Mouse (Mus musculus) hindbrain, embryonic 13.5 days (tissue): ENCODE results near the gene Tmem160. TPM values are rescaled to one million over a fixed set of nuclear protein-coding genes. Genes with fewer than 3 reads are reported as not detected.

Source experiments
- ATAC-seq: fragments of 200-750 bp; cut with Nextera tagmentation; 2 replicates; pipeline ENCODE4 v1.8.0; 2017; ENCODE audit warnings: moderate TSS enrichment; ENCODE audit not compliant: low FRiP score
- H3K27ac ChIP-seq: fragments of 300-500 bp; sonication (generic); 2 replicates; pipeline ENCODE4 v1.5.1; 2015; ENCODE audit warnings: inconsistent platforms, mild to moderate bottlenecking, moderate library complexity
- H3K27me3 ChIP-seq: fragments of 300-500 bp; sonication (generic); 2 replicates; pipeline ENCODE4 v1.6.1; 2015; ENCODE audit warnings: mild to moderate bottlenecking, inconsistent platforms
- H3K36me3 ChIP-seq: fragments of 300-500 bp; sonication (generic); 2 replicates; pipeline ENCODE4 v1.6.1; 2015; ENCODE audit warnings: mild to moderate bottlenecking, inconsistent platforms
- H3K4me1 ChIP-seq: fragments of 300-500 bp; sonication (generic); replicated peaks from 2 replicates; pipeline ENCODE4 v1.6.1; 2015; ENCODE audit warnings: inconsistent platforms
- H3K4me2 ChIP-seq: fragments of 300-500 bp; sonication (generic); 2 replicates; pipeline ENCODE4 v1.6.1; 2015; ENCODE audit warnings: inconsistent platforms, mild to moderate bottlenecking, moderate library complexity
- H3K4me3 ChIP-seq: fragments of 300-500 bp; sonication (generic); 2 replicates; pipeline ENCODE4 v1.5.1; 2015; ENCODE audit warnings: mild to moderate bottlenecking, inconsistent platforms
- H3K9ac ChIP-seq: fragments of 300-500 bp; sonication (generic); 2 replicates; pipeline ENCODE4 v1.6.1; 2015; ENCODE audit warnings: mild to moderate bottlenecking, inconsistent platforms
- H3K9me3 ChIP-seq: fragments of 300-500 bp; sonication (generic); 2 replicates; pipeline ENCODE4 v1.6.1; 2016; ENCODE audit warnings: inconsistent platforms
- WGBS: fragments of 180-500 bp; shearing (Covaris S2); methylation state at CpG from one replicate; pipeline ENCODE4 v1.1.7; 2015; 5-methylcytosine and 5-hydroxymethylcytosine counted together
- polyA plus RNA-seq: library from polyadenylated mRNA; unstranded; fragments of >200 nt; fragmentation: Nextera tagmentation; extraction: Ambion mirVana; gene quantifications from 2 replicates; pipeline ENCODE4 v1.2.1, GENCODE M21; 2015

Gene Tmem160
- polyA plus RNA-seq = 55.9 and 60.8 TPM in 2 replicates

DNA sequence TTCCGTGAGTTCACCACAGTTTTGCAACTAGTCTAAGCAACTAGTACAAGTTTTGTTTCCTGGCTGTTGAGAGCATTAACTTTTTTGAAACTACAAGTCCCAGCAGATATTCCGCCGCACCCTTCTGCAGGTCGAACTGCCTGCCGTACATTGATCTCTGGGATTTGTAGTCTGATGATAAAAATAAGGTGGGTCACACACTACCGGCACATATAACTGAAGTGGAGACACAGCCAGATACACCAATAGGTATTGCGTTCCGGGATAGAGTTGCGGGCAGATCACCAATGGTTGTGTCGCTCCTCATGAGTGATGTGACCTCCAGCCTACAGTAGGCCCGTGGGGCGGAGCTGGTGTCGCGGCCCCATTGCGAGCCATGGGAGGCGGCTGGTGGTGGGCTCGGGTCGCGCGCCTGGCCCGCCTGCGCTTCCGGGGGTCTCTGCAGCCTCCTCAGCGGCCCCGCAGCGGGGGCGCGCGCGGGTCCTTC, at the start of gene Tmem160:
Tmem160 (plus strand) TSS at position 193 of the 487 bp plus-strand sequence.
- no peaks in the 10 kb centered on the region for H3K9me3 ChIP-seq
- under 1% methylated on average over 30 of the region's 30 CpGs for WGBS

DNA sequence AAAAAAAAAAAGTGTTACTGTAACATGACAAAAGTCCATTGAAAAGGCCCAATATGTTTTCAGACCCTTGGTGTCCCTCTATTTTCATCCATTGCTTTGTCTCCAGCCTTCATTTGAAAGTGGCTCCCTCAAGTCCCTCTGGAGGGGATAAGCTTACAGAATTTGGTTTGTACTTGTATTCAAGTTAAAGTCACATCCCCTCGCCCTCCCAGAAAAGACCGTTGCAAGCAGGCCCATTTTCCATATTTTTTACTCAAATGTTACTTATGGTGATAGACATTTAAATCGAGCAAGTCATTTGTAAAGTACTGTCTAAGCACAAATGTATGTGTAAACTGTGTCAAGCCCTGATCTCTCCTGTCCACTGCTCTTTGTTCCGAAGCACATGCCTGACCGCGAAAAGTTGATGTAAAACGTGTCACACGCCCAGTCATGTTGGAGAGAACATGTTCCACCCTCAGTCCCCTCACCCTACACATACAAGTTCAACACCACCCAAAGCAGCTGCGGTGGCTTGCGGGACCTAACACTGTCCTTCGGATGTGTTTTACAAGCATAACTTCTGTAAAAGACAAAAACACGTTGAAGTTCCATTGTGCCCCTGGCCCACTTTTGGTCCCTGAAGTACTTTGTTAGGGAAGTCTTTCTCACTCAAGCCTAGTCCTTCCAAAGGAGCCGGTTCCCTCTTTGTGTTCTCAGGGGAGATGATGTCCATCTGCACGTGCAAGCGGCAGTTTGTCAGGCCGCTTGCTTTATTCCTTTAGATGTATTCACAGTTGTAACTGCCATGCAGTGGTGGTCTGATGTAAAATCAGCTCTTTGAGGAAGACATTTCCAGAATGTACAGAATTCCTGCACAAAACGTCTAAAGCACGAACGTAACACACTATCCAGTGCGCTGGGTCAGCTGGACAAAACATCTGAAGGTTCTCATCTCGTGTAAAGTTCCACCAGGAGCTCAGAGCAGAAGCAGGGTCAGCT, 49.3 kb upstream of the Tmem160 start:
- Histone ChIP-seq H3K9ac (peak overlapping the region; percentile 100), H3K4me2 (peak overlapping the region; percentile 91), H3K27me3 (no peaks in the 10 kb centered on the region), H3K9me3 (no peaks in the 10 kb centered on the region), H3K27ac (peak overlapping the region; percentile 100), H3K36me3 (no peaks in the 10 kb centered on the region), H3K4me1 (peaks cover 45% of the 10 kb centered on the region), H3K4me3 (peak overlapping the region; percentile 94)
- WGBS = 19% methylated on average over 21 of the region's 21 CpGs
- no peak for ATAC-seq

More for the DNA sequence above, at the start of gene Tmem160:
- ATAC-seq = peak; percentile 97
- peak within 1 kb of the TSS; percentile 90 for H3K4me2 ChIP-seq
- H3K36me3 ChIP-seq = peaks cover 26% of the 10 kb centered on the region
- H3K4me1 ChIP-seq = peaks cover 11% of the 10 kb centered on the region
- H3K9ac ChIP-seq = peak within 1 kb of the TSS; percentile 81
- peak within 1 kb of the TSS; percentile 75 for H3K4me3 ChIP-seq
- no peaks in the 10 kb centered on the region for H3K27me3 ChIP-seq
- peak within 1 kb of the TSS; percentile 75 for H3K27ac ChIP-seq

DNA sequence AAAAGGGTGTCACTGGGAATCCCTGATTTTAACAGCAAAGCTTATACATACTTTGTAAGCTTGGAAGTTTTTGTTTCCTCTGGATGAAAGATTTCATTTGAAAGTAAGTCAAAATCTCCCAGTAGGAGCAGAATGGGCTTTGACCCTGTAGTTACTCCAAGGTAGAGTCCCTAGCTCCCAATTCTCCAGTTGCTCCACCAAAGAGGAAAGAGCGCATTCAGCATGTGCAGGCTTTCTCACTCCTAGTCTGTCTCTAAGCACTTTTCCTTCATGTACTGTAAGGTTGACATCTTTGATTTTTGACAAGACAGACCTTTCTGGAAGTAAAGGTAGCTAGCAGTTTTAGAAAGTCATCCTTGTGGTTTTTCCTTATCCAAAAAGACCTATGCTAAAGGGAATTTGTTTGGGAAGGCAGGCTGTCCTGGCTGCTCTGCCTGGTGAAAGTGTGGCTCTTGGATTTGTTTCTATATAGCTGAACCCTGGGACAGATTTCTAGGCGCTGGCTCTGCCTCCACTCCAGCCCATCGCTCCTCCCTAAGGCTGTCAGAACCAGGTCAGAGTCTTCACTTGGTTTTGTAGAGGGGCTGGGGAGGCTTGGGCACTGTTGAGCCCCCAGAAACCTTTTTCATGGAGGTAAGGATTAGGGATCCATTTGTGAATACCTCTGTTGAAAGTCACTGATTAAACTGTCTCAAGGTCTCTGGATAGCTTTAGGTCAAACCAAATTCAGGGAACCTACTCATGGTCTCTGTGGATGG, 48.1 kb upstream of the Tmem160 start:
- 0 out of 2 replicates have a peak overlapping the region, but pooled peaks have one; percentile 9 for H3K4me3 ChIP-seq
- H3K9me3 ChIP-seq = no peaks in the 10 kb centered on the region
- H3K27me3 ChIP-seq = no peaks in the 10 kb centered on the region
- H3K4me2 ChIP-seq = peak overlapping the region; percentile 91
- peak overlapping the region; percentile 77 for H3K27ac ChIP-seq
- 87% methylated on average over 3 of the region's 3 CpGs for WGBS
- peaks cover 39% of the 10 kb centered on the region for H3K4me1 ChIP-seq
- ATAC-seq = no peak
- no peaks in the 10 kb centered on the region for H3K36me3 ChIP-seq
- peak overlapping the region; percentile 69 for H3K9ac ChIP-seq

DNA sequence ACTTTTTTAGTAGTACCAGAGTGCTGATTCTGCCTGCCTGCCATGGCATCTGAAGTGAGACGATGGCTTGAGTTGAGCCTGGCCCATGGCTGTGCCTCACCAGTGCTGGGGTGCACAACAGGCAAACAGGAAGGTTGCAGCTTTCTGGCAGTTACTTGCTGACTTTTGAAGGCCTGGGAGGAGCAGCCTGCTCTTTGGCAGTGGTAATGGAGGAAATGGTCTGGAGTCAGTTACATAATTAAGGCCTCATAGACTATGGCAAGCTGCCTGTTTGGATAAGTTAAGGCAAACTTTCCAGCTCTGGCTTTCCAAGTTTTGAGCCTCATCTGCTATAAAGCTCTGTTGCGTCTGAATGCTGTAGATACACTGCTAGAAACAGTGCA, 47.5 kb upstream of the Tmem160 start:
- peak overlapping the region; percentile 91 for H3K4me2 ChIP-seq
- no peaks in the 10 kb centered on the region for H3K27me3 ChIP-seq
- no peaks in the 10 kb centered on the region for H3K36me3 ChIP-seq
- no peak for ATAC-seq
- 72% methylated on average over 2 of the region's 2 CpGs for WGBS
- H3K27ac ChIP-seq = peak overlapping the region; percentile 79
- H3K9me3 ChIP-seq = no peaks in the 10 kb centered on the region
- H3K9ac ChIP-seq = peak overlapping the region; percentile 69
- peaks cover 39% of the 10 kb centered on the region for H3K4me1 ChIP-seq
- H3K4me3 ChIP-seq = no peak overlapping the region

- no peaks in the 10 kb centered on the region for H3K9me3 ChIP-seq
- H3K4me2 ChIP-seq = peak overlapping the region; percentile 41
- peak overlapping the region; percentile 79 for H3K27ac ChIP-seq
- H3K27me3 ChIP-seq = no peaks in the 10 kb centered on the region
- peaks cover 39% of the 10 kb centered on the region for H3K4me1 ChIP-seq
- ATAC-seq = no peak
- no peaks in the 10 kb centered on the region; the same call in 1 of the 2 replicates for H3K36me3 ChIP-seq
- WGBS = 65% methylated on average over 11 of the region's 11 CpGs
- peak overlapping the region; percentile 69 for H3K9ac ChIP-seq
- H3K4me3 ChIP-seq = 0 out of 2 replicates have a peak overlapping the region, but pooled peaks have one; percentile 4
Observed at GRCm38 (mm10) chr7:16405516-16406351, 46.8 kb upstream of the Tmem160 start.

GRCm38 (mm10) chr7:16406978-16407377, 45.6 kb upstream of the Tmem160 start:
- no peaks in the 10 kb centered on the region for H3K27me3 ChIP-seq
- no peak overlapping the region for H3K9ac ChIP-seq
- no peaks in the 10 kb centered on the region; the same call in 1 of the 2 replicates for H3K36me3 ChIP-seq
- peaks cover 42% of the 10 kb centered on the region for H3K4me1 ChIP-seq
- no peak for ATAC-seq
- no peak overlapping the region for H3K4me2 ChIP-seq
- 97% methylated on average over 3 of the region's 3 CpGs for WGBS
- H3K4me3 ChIP-seq = no peak overlapping the region
- no peaks in the 10 kb centered on the region for H3K9me3 ChIP-seq
- H3K27ac ChIP-seq = no peak overlapping the region

DNA sequence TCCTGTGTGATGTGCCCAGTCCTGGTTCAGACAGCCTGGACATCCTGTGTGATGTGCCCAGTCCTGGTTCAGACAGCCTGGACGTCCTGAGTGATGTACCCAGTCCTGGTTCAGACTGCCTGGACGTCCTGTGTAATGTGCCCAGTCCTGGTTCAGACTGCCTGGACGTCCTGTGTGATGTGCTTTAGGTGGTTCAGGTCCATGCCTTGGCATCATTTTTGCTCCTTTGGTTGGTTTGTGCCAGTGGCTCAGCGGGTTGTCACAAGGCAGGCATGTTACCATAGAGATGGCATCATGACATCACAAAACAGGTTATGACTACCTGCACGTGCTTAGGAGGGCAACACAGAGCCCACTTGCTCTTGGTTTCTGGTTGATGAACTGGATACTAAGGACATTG, 41.5 kb upstream of the Tmem160 start:
- WGBS = 88% methylated on average over 5 of the region's 5 CpGs

DNA sequence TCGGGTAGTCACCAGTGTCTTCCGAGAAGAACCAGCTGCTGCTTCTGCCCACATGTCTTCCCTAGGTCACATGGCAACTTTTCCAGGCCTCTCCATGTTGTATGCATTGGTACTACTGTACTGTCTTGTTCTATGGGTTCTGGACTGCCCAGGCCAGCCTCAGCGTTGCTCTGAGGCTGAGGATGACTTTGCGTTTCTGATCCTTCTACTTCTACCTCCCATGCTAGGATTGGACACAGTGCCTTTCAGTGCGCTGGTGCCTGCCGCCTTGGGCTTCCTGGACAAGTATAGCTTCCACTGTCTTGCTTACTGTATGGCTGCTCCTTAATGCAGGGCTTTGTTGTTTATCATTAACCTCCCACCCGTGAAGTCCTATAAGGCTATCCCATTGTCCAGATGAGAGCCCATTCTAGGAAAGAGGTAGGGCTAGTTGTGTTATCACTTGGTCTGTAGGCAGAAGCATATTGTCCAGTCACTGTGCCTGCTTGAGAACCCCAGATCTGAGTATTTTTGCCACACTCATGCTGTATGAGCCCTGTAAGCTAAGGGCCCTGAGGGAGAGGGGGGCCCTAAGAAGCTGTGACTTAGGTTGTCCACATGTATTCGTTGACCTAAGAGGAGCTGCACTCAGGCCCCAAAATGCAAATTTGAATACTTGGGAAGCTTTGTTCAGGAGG, 40.2 kb upstream of the Tmem160 start:
- H3K27me3 ChIP-seq = no peaks in the 10 kb centered on the region
- no peak for ATAC-seq

More for the DNA sequence above, 41.5 kb upstream of the Tmem160 start:
- Histone ChIP-seq H3K27ac (no peak overlapping the region), H3K9me3 (no peaks in the 10 kb centered on the region), H3K4me3 (no peak overlapping the region), H3K4me1 (peaks cover 32% of the 10 kb centered on the region), H3K36me3 (no peaks in the 10 kb centered on the region; the same call in 1 of the 2 replicates), H3K9ac (no peak overlapping the region), H3K27me3 (no peaks in the 10 kb centered on the region), H3K4me2 (no peak overlapping the region)
- no peak for ATAC-seq

GRCm38 (mm10) chr7:16412930-16413329, 39.6 kb upstream of the Tmem160 start:
- H3K9me3 ChIP-seq = no peaks in the 10 kb centered on the region
- peaks cover 17% of the 10 kb centered on the region for H3K36me3 ChIP-seq
- H3K27me3 ChIP-seq = no peaks in the 10 kb centered on the region
- ATAC-seq = no peak
- peak overlapping the region; percentile 13 for H3K27ac ChIP-seq
- H3K4me3 ChIP-seq = no peak overlapping the region
- 0 out of 2 replicates have a peak overlapping the region, but pooled peaks have one; percentile 30 for H3K9ac ChIP-seq
- WGBS = 61% methylated on average over 2 of the region's 2 CpGs
- H3K4me2 ChIP-seq = no peak overlapping the region
- peaks cover 24% of the 10 kb centered on the region for H3K4me1 ChIP-seq

More for the DNA sequence above, 40.2 kb upstream of the Tmem160 start:
- H3K9me3 ChIP-seq = no peaks in the 10 kb centered on the region
- peaks cover 11% of the 10 kb centered on the region for H3K36me3 ChIP-seq
- H3K9ac ChIP-seq = no peak overlapping the region
- WGBS = 88% methylated on average over 8 of the region's 8 CpGs
- no peak overlapping the region for H3K4me2 ChIP-seq
- no peak overlapping the region for H3K4me3 ChIP-seq
- peak overlapping the region; percentile 13; the same call in 1 of the 2 replicates for H3K27ac ChIP-seq
- H3K4me1 ChIP-seq = peaks cover 28% of the 10 kb centered on the region

- no peaks in the 10 kb centered on the region for H3K9me3 ChIP-seq
- H3K4me3 ChIP-seq = no peak overlapping the region
- peaks cover 20% of the 10 kb centered on the region for H3K4me1 ChIP-seq
- H3K4me2 ChIP-seq = no peak overlapping the region
- H3K36me3 ChIP-seq = peaks cover 42% of the 10 kb centered on the region
- H3K27me3 ChIP-seq = no peaks in the 10 kb centered on the region
- no peak overlapping the region for H3K27ac ChIP-seq
- no peak for ATAC-seq
- H3K9ac ChIP-seq = no peak overlapping the region
- WGBS = 89% methylated on average over 3 of the region's 3 CpGs
Observed at GRCm38 (mm10) chr7:16415426-16415825, 37.2 kb upstream of the Tmem160 start.
